Mouse (Mus musculus): ENCODE measurements around the gene Cacna1e.

DNA sequence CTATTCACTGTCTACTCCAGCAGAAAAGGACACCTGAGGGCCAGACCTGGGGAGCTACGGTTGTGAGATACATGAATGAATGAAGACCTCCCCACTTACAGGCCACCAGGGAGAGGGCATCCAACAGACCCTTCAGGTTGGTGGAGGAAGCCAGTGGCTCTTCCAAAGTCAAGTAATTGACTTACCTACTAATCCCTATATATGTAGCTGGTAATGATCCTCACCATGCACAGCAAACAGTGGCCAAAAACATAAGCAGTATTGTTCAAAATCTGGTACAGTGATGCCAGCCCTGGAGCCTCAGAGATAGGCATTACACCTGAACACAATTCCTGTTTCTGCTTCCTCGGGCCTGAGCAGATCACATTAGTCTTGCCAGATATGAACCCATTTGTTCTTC, 37.4 kb downstream of the Cacna1e start:
- TF ChIP-seq CTCF (IDR thresholded peaks at IDR 0.05 in 2 of 3, conservative IDR thresholded peaks at IDR 0.05 in 1 of 3; ENCODE audit: control insufficient read depth in 1 of 3, insufficient read depth in 1 of 3, low read depth in 2 of 3, low read length in 3 of 3, poor library complexity in 1 of 3, severe bottlenecking in 1 of 3) = no peak
- no peak for TF ChIP-seq USF1 (IDR thresholded peaks at IDR 0.05; ENCODE audit: low read depth, low read length)
- TF ChIP-seq ZMIZ1 (IDR thresholded peaks at IDR 0.05; ENCODE audit: low read depth, low read length) = no peak
- TF ChIP-seq NELFE (IDR thresholded peaks at IDR 0.05; ENCODE audit: low read depth, low read length) = no peak
- no peak for TF ChIP-seq UBTF (IDR thresholded peaks at IDR 0.05; ENCODE audit: borderline replicate concordance, insufficient read depth, low read depth, low read length)
- no peak for TF ChIP-seq BHLHE40 (IDR thresholded peaks at IDR 0.05; ENCODE audit: borderline replicate concordance, low read depth, low read length)
- no peak for TF ChIP-seq POLR2A (IDR thresholded peaks at IDR 0.05; ENCODE audit: control insufficient read depth in 1 of 2, insufficient read depth in 1 of 2, low read depth in 1 of 2, low read length in 2 of 2, poor library complexity in 1 of 2)
- TF ChIP-seq ELF1 (IDR thresholded peaks at IDR 0.05; ENCODE audit: low read depth, low read length) = no peak
- no peak for TF ChIP-seq SMC3 (IDR thresholded peaks at IDR 0.05; ENCODE audit: low read depth, low read length)
- no peak for TF ChIP-seq ETS1 (IDR thresholded peaks at IDR 0.05; ENCODE audit: low read depth, low read length)
- TF ChIP-seq GATA1 (IDR thresholded peaks at IDR 0.05; ENCODE audit: low read depth, low read length) = no peak
- TF ChIP-seq HCFC1 (IDR thresholded peaks at IDR 0.05; ENCODE audit: low read depth, low read length) = no peak
- no peak for TF ChIP-seq RAD21 (IDR thresholded peaks at IDR 0.05; ENCODE audit: low read depth, low read length)
